Mouse (Mus musculus): Measurements from ENCODE around the gene Mgat3. TPM values are rescaled to one million over a fixed set of nuclear protein-coding genes. Genes with fewer than 3 reads are reported as not detected.

Gene Mgat3
- total and polyA plus RNA-seq, 2 experiments from 2014 or later = 13.5 to 106 TPM

GRCm38 (mm10) chr15:80248596-80248995 is 75.1 kb downstream of the Mgat3 start:
- no peak overlapping the region for H3K27ac ChIP-seq
- no peak overlapping the region for H3K4me2 ChIP-seq (ENCODE audit: low read depth, low read length)
- H3K9ac ChIP-seq (replicated peaks; ENCODE audit: low read length) = no peak overlapping the region
- no peaks in the 10 kb centered on the region for H3K4me1 ChIP-seq (ENCODE audit: insufficient read depth, low read length)
- no peaks in the 10 kb centered on the region for H3K9me3 ChIP-seq (ENCODE audit: low read length)
- H3K36me3 ChIP-seq (ENCODE audit: insufficient read depth, low read length) = peaks cover 41% of the 10 kb centered on the region
- WGBS = 100% methylated on average over 1 of the region's 1 CpGs
- no peak for ATAC-seq
- TF ChIP-seq CTCF (IDR thresholded peaks at IDR 0.05; ENCODE audit: low read depth) = no peak
- DNase-seq (ENCODE audit: low spot score) = no peak
- no peaks in the 10 kb centered on the region for H3K27me3 ChIP-seq (ENCODE audit: insufficient read depth, low read length)
- no peak overlapping the region for H3K4me3 ChIP-seq (ENCODE audit: low read length)

- Histone ChIP-seq H3K4me1 (ENCODE audit: insufficient read depth, low read length) (peaks cover 5% of the 10 kb centered on the region; the same call in 1 of the 2 replicates), H3K27me3 (ENCODE audit: insufficient read depth, low read length) (no peaks in the 10 kb centered on the region), H3K9ac (replicated peaks; ENCODE audit: low read length) (no peak overlapping the region), H3K27ac (no peak overlapping the region), H3K36me3 (ENCODE audit: insufficient read depth, low read length) (peaks cover 41% of the 10 kb centered on the region), H3K4me2 (ENCODE audit: low read depth, low read length) (no peak overlapping the region), H3K9me3 (ENCODE audit: low read length) (no peaks in the 10 kb centered on the region), H3K4me3 (ENCODE audit: low read length) (no peak overlapping the region)
- 96% methylated on average over 10 of the region's 10 CpGs for WGBS
- no peak for DNase-seq (ENCODE audit: low spot score)
- no peak for ATAC-seq
- TF ChIP-seq CTCF (IDR thresholded peaks at IDR 0.05; ENCODE audit: low read depth) = no peak
These were observed 76.2 kb downstream of the Mgat3 start for GRCm38 (mm10) chr15:80249672-80250071.

- no peak for TF ChIP-seq CTCF (IDR thresholded peaks at IDR 0.05; ENCODE audit: low read depth)
- H3K4me3 ChIP-seq (ENCODE audit: low read length) = no peak overlapping the region
- H3K9ac ChIP-seq (replicated peaks; ENCODE audit: low read length) = no peak overlapping the region
- peaks cover 5% of the 10 kb centered on the region; the same call in 1 of the 2 replicates for H3K4me1 ChIP-seq (ENCODE audit: insufficient read depth, low read length)
- H3K27me3 ChIP-seq (ENCODE audit: insufficient read depth, low read length) = no peaks in the 10 kb centered on the region
- no peak overlapping the region for H3K27ac ChIP-seq
- WGBS = 96% methylated on average over 6 of the region's 6 CpGs
- ATAC-seq = no peak
- no peak overlapping the region for H3K4me2 ChIP-seq (ENCODE audit: low read depth, low read length)
- peaks cover 41% of the 10 kb centered on the region for H3K36me3 ChIP-seq (ENCODE audit: insufficient read depth, low read length)
- no peaks in the 10 kb centered on the region for H3K9me3 ChIP-seq (ENCODE audit: low read length)
- DNase-seq (ENCODE audit: low spot score) = no peak
These were observed 77.1 kb downstream of the Mgat3 start for GRCm38 (mm10) chr15:80250586-80250985.

- no peaks in the 10 kb centered on the region for H3K27me3 ChIP-seq (ENCODE audit: insufficient read depth, low read length)
- no peak overlapping the region for H3K9ac ChIP-seq (replicated peaks; ENCODE audit: low read length)
- H3K4me3 ChIP-seq (ENCODE audit: low read length) = no peak overlapping the region
- H3K4me2 ChIP-seq (ENCODE audit: low read depth, low read length) = no peak overlapping the region
- H3K4me1 ChIP-seq (ENCODE audit: insufficient read depth, low read length) = peaks cover 18% of the 10 kb centered on the region; the same call in 1 of the 2 replicates
- peaks cover 47% of the 10 kb centered on the region for H3K36me3 ChIP-seq (ENCODE audit: insufficient read depth, low read length)
- 50% methylated on average over 2 of the region's 2 CpGs for WGBS
- no peak for ATAC-seq
- TF ChIP-seq CTCF (IDR thresholded peaks at IDR 0.05; ENCODE audit: low read depth) = no peak
- H3K27ac ChIP-seq = peak overlapping the region; percentile 98; the same call in 1 of the 2 replicates
- H3K9me3 ChIP-seq (ENCODE audit: low read length) = no peaks in the 10 kb centered on the region
- no peak for DNase-seq (ENCODE audit: low spot score)
These were observed 80.0 kb downstream of the Mgat3 start for GRCm38 (mm10) chr15:80253530-80253929.

GRCm38 (mm10) chr15:80254207-80254606 is 80.7 kb downstream of the Mgat3 start:
- no peaks in the 10 kb centered on the region for H3K27me3 ChIP-seq (ENCODE audit: insufficient read depth, low read length)
- no peak for DNase-seq (ENCODE audit: low spot score)
- no peak for ATAC-seq
- H3K9ac ChIP-seq (replicated peaks; ENCODE audit: low read length) = peak overlapping the region; percentile 98
- peak overlapping the region; percentile 99 for H3K4me2 ChIP-seq (ENCODE audit: low read depth, low read length)
- no peaks in the 10 kb centered on the region for H3K9me3 ChIP-seq (ENCODE audit: low read length)
- peaks cover 43% of the 10 kb centered on the region for H3K36me3 ChIP-seq (ENCODE audit: insufficient read depth, low read length)
- H3K4me3 ChIP-seq (ENCODE audit: low read length) = peak overlapping the region; percentile 79
- H3K4me1 ChIP-seq (ENCODE audit: insufficient read depth, low read length) = peaks cover 18% of the 10 kb centered on the region; the same call in 1 of the 2 replicates
- H3K27ac ChIP-seq = peak overlapping the region; percentile 98
- 58% methylated on average over 6 of the region's 6 CpGs for WGBS
- no peak for TF ChIP-seq CTCF (IDR thresholded peaks at IDR 0.05; ENCODE audit: low read depth)

- Histone ChIP-seq H3K4me2 (ENCODE audit: low read depth, low read length) (peak within 1 kb of the TSS; percentile 99), H3K9me3 (ENCODE audit: low read length) (no peaks in the 10 kb centered on the region), H3K9ac (replicated peaks; ENCODE audit: low read length) (peak within 1 kb of the TSS; percentile 98), H3K27ac (peak within 1 kb of the TSS; percentile 98), H3K27me3 (ENCODE audit: insufficient read depth, low read length) (no peaks in the 10 kb centered on the region), H3K4me1 (ENCODE audit: insufficient read depth, low read length) (peaks cover 18% of the 10 kb centered on the region; the same call in 1 of the 2 replicates), H3K4me3 (ENCODE audit: low read length) (peak within 1 kb of the TSS; percentile 79), H3K36me3 (ENCODE audit: insufficient read depth, low read length) (peaks cover 40% of the 10 kb centered on the region)
- DNase-seq (ENCODE audit: low spot score) (peak; percentile 100), ATAC-seq (peak; percentile 96)
- TF ChIP-seq CTCF (IDR thresholded peaks at IDR 0.05; ENCODE audit: low read depth) = peak; percentile 26; the same call in 1 of the 2 replicates
- under 1% methylated on average over 56 of the region's 62 CpGs for WGBS
These were observed 81.5 kb downstream of the Mgat3 start, which contains the start of gene Atf4 for GRCm38 (mm10) chr15:80254847-80255645. Gene Atf4 (plus strand): TSS chr15:80255184.
